Mouse (Mus musculus) ES-Bruce4 (cell line): ENCODE measurements around the gene Auts2.

Experiments
- CTCF ChIP-seq: IDR thresholded peaks from one replicate; pipeline ENCODE4 v1.8.1; 2011; ENCODE audit warnings: low read depth, low read length
- POLR2A ChIP-seq: IDR thresholded peaks from one replicate; pipeline ENCODE4 v1.8.1; 2011; ENCODE audit warnings: low read length; ENCODE audit not compliant: insufficient read depth

GRCm38 (mm10) chr5:132220376-132220930, 322.7 kb downstream of the Auts2 start:
- no peak for TF ChIP-seq CTCF
- no peak for TF ChIP-seq POLR2A
